Mouse (Mus musculus) liver, adult 2 months (tissue): ENCODE measurements around the gene Vapa. TPM values are rescaled to one million over a fixed set of nuclear protein-coding genes. Genes with fewer than 3 reads are reported as not detected.

Source experiments
- DNase-seq: peaks from one replicate; pipeline ENCODE4 v3.0.0-alpha.2; 2011; ENCODE audit warnings: low read depth, low spot score; ENCODE audit errors: extremely low read depth
- H3K27ac ChIP-seq: fragments of 200-500 bp; replicated peaks from 2 replicates; pipeline ENCODE4 v1.5.1; 2012; ENCODE audit warnings: low read depth, mild to moderate bottlenecking, control low read depth, inconsistent platforms, low read length; ENCODE audit not compliant: insufficient read depth
- H3K27me3 ChIP-seq: fragments of 200-500 bp; 2 replicates; pipeline ENCODE4 v1.6.1; 2012; ENCODE audit warnings: mild to moderate bottlenecking, moderate library complexity, low read length, inconsistent platforms; ENCODE audit not compliant: control insufficient read depth, insufficient read depth
- H3K36me3 ChIP-seq: fragments of 200-500 bp; 2 replicates; pipeline ENCODE4 v1.6.1; 2012; ENCODE audit warnings: low read length, inconsistent platforms; ENCODE audit not compliant: control insufficient read depth, insufficient read depth
- H3K4me1 ChIP-seq: fragments of 200-500 bp; 2 replicates; pipeline ENCODE4 v1.6.1; 2011; ENCODE audit warnings: low read length; ENCODE audit not compliant: control insufficient read depth, insufficient read depth
- H3K4me3 ChIP-seq: fragments of 200-500 bp; 2 replicates; pipeline ENCODE4 v1.5.1; 2011; ENCODE audit warnings: low read depth, mild to moderate bottlenecking, control low read depth, low read length, moderate library complexity; ENCODE audit not compliant: insufficient read depth
- H3K79me2 ChIP-seq: fragments of 200-500 bp; 2 replicates; pipeline ENCODE4 v1.6.1; 2012; ENCODE audit warnings: inconsistent platforms, mild to moderate bottlenecking, low read length, moderate library complexity; ENCODE audit not compliant: control insufficient read depth, insufficient read depth
- H3K9ac ChIP-seq: fragments of 200-500 bp; 2 replicates; pipeline ENCODE4 v1.6.1; 2012; ENCODE audit warnings: low read depth, mild to moderate bottlenecking, control low read depth, inconsistent platforms, low read length
- CTCF ChIP-seq: fragments of 200-500 bp; IDR thresholded peaks from 2 replicates; pipeline ENCODE4 v1.5.1; 2011; ENCODE audit warnings: low read depth, low read length, control low read depth
- POLR2A ChIP-seq: fragments of 200-500 bp; IDR thresholded peaks from 2 replicates; pipeline ENCODE4 v1.6.1; 2011; ENCODE audit warnings: low read length, control low read depth; ENCODE audit not compliant: insufficient read depth; ENCODE audit errors: extremely low read depth
- WGBS: fragments of 180-500 bp; shearing (Covaris S2); methylation state at CpG from one replicate; pipeline ENCODE4 v1.1.7; 2018; 5-methylcytosine and 5-hydroxymethylcytosine counted together
- polyA plus RNA-seq: library from polyadenylated mRNA; depleted of rRNA; stranded (reverse); fragments of >200 nt; gene quantifications from 2 replicates; pipeline ENCODE4 v1.2.3, GENCODE M21; 2012
- total RNA-seq: library from RNA; depleted of rRNA; stranded (reverse); fragments of >200 nt; gene quantifications from 2 replicates; pipeline ENCODE4 v1.2.3, GENCODE M21; 2014

Vapa gene
- total and polyA plus RNA-seq, 2 experiments: 17.9 to 51.7 TPM

DNA sequence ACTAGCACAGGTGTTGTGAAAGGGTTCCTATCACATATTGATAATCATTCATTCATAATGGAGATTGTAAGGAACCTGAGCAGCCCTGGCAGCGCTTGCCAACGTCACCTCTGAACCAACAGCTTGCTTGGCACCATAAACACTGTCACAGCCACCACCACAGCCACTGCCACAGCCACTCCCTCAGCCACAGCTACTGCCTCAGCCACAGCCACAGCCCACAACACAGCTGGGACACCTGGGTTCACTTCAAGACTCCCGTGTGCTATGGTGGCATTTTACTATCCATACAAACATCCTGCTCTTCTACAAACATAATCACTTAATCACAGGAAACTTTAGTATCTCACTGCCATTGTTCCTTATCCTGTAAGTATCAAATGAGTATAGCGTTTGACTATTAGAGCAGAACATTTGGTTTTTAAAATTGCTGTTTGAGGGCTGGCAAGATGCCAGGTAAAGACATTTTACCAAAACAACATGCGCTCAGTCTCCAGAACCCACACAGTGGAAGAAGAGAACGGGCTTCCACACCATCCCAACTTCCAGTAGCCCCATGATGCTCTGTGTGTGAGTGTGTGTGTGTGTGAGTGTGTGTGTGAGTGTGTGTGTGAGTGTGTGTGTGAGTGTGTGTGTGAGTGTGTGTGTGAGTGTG, 51.9 kb downstream of the Vapa start:
- Histone ChIP-seq H3K79me2 (no peaks in the 10 kb centered on the region), H3K4me3 (no peak overlapping the region), H3K27me3 (no peaks in the 10 kb centered on the region), H3K9ac (no peak overlapping the region), H3K36me3 (no peaks in the 10 kb centered on the region), H3K27ac (no peak overlapping the region), H3K4me1 (no peaks in the 10 kb centered on the region)
- no peak for TF ChIP-seq CTCF
- 66% methylated on average over 6 of the region's 6 CpGs for WGBS
- no peak for DNase-seq

DNA sequence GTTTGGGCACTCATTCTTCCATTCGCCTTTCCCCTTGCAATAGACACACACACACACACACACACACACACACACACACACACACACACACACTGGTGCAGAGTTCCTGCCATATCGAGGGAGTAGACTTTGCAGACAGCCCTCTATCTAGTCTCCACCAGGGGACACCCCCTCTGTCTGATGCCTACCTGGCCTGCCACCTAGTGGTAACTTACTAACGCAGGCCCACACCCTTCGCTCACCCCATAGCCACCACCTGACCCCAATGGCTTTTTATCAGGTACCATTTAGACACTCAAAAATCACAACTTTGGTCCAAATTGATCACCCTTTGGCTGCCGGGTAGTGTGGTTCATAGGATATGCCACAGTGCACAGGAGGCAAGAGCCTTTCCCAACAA, 54.1 kb downstream of the Vapa start:
- Histone ChIP-seq H3K9ac (no peak overlapping the region), H3K4me1 (no peaks in the 10 kb centered on the region), H3K27ac (no peak overlapping the region), H3K4me3 (no peak overlapping the region), H3K27me3 (no peaks in the 10 kb centered on the region), H3K36me3 (no peaks in the 10 kb centered on the region), H3K79me2 (no peaks in the 10 kb centered on the region)
- TF ChIP-seq CTCF: peak; percentile 60
- TF ChIP-seq POLR2A: no peak
- DNase-seq: no peak
- 33% methylated on average over 5 of the region's 5 CpGs for WGBS

DNA sequence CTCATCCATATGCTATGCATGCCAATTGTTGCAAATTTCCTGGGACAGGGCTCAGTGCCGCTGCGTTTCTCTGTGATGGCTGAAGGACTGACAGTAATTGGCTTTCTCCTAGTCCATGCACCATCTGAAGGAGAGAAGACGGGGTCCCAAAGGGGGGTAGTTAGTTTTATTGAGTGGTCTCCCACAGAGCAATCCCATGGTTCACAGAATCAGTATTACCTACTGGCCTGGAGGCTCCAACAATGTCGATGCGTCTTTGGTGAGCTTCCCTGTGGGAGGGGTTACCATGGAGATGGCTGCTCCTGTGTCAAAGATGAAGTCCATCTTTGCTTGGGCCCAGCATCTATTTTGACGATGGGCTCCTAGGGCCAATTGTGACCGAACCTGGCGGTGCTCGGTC, 54.6 kb downstream of the Vapa start:
- H3K27ac ChIP-seq: no peak overlapping the region
- no peaks in the 10 kb centered on the region for H3K27me3 ChIP-seq
- no peak overlapping the region for H3K4me3 ChIP-seq
- no peaks in the 10 kb centered on the region for H3K36me3 ChIP-seq
- H3K4me1 ChIP-seq: no peaks in the 10 kb centered on the region
- TF ChIP-seq POLR2A (no peak), CTCF (no peak)
- no peak for DNase-seq
- no peak overlapping the region for H3K9ac ChIP-seq
- no peaks in the 10 kb centered on the region for H3K79me2 ChIP-seq
- 59% methylated on average over 9 of the region's 9 CpGs for WGBS

DNA sequence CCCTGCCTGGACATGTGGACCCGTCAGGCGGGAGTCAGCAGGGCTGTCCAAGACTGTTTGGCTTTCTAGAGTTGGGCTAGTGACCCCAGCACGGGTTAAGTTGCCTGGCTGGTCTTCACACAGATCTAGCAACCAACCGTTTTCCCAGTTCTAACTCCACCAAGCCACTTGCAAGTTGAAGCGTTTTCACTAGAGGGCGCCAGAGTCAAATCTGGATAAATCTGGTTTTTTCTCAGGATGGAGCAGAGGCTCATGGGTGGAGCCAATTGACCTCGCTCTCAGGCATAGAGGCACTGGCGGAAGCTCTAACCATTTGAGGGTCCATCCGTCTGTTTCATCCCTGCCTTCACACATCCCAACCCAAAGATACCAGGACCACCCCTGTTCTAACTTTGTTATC, 55.1 kb downstream of the Vapa start:
- TF ChIP-seq CTCF (peak; percentile 59), POLR2A (no peak)
- Histone ChIP-seq H3K4me1 (no peaks in the 10 kb centered on the region), H3K27ac (no peak overlapping the region), H3K36me3 (no peaks in the 10 kb centered on the region), H3K4me3 (no peak overlapping the region), H3K9ac (no peak overlapping the region), H3K27me3 (no peaks in the 10 kb centered on the region), H3K79me2 (no peaks in the 10 kb centered on the region)
- peak; percentile 58 for DNase-seq
- WGBS: 24% methylated on average over 9 of the region's 9 CpGs

DNA sequence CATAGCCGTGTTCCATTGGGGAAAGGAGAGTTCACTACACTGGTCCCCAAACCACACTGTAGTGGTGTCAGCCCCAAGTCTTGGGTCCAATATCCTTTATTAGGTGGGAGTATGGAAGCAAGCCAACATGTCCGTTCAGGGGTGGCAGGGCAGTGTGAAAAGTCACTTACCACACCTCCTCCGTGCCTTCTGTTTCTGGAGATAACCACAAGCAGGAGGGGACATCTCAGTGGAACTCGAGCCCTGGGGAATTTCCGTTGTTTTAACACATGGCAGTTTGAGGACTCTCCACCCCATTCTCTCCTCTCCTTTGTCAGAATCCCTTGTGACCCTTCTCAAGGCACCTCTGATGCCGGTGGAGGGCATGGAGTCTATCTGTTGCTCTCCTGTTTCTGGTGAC, 56.1 kb downstream of the Vapa start:
- WGBS: 73% methylated on average over 6 of the region's 6 CpGs
- Histone ChIP-seq H3K4me1 (no peaks in the 10 kb centered on the region), H3K4me3 (no peak overlapping the region), H3K36me3 (no peaks in the 10 kb centered on the region), H3K9ac (no peak overlapping the region), H3K79me2 (no peaks in the 10 kb centered on the region), H3K27me3 (no peaks in the 10 kb centered on the region), H3K27ac (no peak overlapping the region)
- DNase-seq: no peak
- TF ChIP-seq POLR2A (no peak), CTCF (no peak)

DNA sequence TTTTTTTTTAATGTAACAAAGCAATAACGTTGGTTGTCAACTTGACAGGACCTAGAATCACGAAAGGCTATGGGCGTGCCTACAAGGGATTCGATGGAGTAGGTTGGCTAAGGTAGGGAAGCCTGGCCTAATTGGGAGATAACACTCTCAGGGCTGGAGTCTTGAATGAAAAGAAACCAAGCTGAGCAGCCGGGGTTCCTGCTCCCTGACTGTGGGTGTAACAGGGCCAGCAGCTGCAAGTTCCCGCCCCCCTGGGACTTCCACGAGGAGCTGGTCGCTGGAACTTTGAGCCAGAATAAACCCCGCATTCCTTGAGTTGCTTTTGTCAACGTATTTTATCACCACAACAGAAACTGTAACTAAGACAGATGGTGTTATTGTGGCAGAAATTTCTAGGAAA, 56.6 kb downstream of the Vapa start:
- Histone ChIP-seq H3K4me3 (no peak overlapping the region), H3K36me3 (no peaks in the 10 kb centered on the region), H3K27me3 (no peaks in the 10 kb centered on the region), H3K79me2 (no peaks in the 10 kb centered on the region), H3K4me1 (no peaks in the 10 kb centered on the region), H3K9ac (no peak overlapping the region), H3K27ac (no peak overlapping the region)
- no peak for DNase-seq
- WGBS: 63% methylated on average over 10 of the region's 10 CpGs
- no peak for TF ChIP-seq POLR2A
- no peak for TF ChIP-seq CTCF
